8 mouse cellular contexts compared by ENCODE assay signal in the genomic region with DNA sequence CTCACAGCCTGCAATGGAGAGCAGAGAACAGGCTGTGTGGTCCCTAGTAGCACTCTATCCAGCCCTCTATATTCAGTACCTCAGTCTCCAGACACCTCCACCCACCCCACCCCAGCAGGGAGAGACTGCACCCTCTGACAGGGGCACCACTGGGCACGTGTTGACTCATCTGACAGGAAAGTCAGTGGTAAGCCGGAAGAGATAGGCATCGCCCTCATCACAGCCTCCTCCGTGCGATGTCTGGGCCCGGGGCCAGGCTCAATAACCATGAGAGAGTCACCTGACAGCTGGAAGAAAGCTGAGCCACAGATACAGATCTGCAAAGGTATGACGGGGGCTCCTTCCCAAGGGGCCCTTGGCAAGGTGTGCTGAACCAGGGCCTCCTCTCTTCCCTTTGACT. TPM values are rescaled to one million over a fixed set of nuclear protein-coding genes. Genes with fewer than 3 reads are reported as not detected.
DNase-seq lines count a peak whose midpoint lies in the region; ATAC-seq and TF ChIP-seq lines count a peak whose summit lies in the region.

No protein-coding gene starts in this region.

- H3K36me3 ChIP-seq in embryonic facial prominence, embryonic 15.5 days = no peaks in the 10 kb centered on the region
- no peaks in the 10 kb centered on the region for H3K36me3 ChIP-seq in stomach, postnatal 0 days (ENCODE audit: control insufficient read depth, insufficient read depth, low read length)
- H3K36me3 ChIP-seq in midbrain, embryonic 16.5 days (ENCODE audit: control insufficient read depth, insufficient read depth, low read length) = no peaks in the 10 kb centered on the region

- WGBS in embryonic facial prominence, embryonic 15.5 days = 65% methylated on average over 7 of the region's 7 CpGs
- WGBS in lung, adult 2 months = 23% methylated on average over 7 of the region's 7 CpGs
- 41% methylated on average over 7 of the region's 7 CpGs for WGBS in stomach, postnatal 0 days
- 90% methylated on average over 7 of the region's 7 CpGs for WGBS in midbrain, embryonic 16.5 days

- H3K4me3 ChIP-seq in embryonic facial prominence, embryonic 15.5 days (replicated peaks) = no peak overlapping the region
- no peak overlapping the region for H3K4me3 ChIP-seq in lung, adult 2 months (replicated peaks; ENCODE audit: extremely low read depth, low read depth, low read length)
- no peak overlapping the region for H3K4me3 ChIP-seq in stomach, postnatal 0 days (ENCODE audit: low read depth, low read length)
- H3K4me3 ChIP-seq in midbrain, embryonic 16.5 days (ENCODE audit: low read depth, low read length) = no peak overlapping the region

- no peaks in the 10 kb centered on the region for H3K27me3 ChIP-seq in embryonic facial prominence, embryonic 15.5 days
- no peaks in the 10 kb centered on the region for H3K27me3 ChIP-seq in stomach, postnatal 0 days (ENCODE audit: control insufficient read depth, insufficient read depth, low read length)
- 0 out of 2 replicates have a peak, but pooled peaks cover 3% of the 10 kb centered on the region for H3K27me3 ChIP-seq in midbrain, embryonic 16.5 days (ENCODE audit: control insufficient read depth, insufficient read depth, low read depth, low read length)

- H3K9me3 ChIP-seq in embryonic facial prominence, embryonic 15.5 days (replicated peaks) = no peaks in the 10 kb centered on the region
- H3K9me3 ChIP-seq in stomach, postnatal 0 days (ENCODE audit: control insufficient read depth, low read length) = no peaks in the 10 kb centered on the region
- H3K9me3 ChIP-seq in midbrain, embryonic 16.5 days (replicated peaks; ENCODE audit: control insufficient read depth, low read length, poor library complexity, severe bottlenecking) = no peaks in the 10 kb centered on the region; the same call in 1 of the 2 replicates

- peak; percentile 62; the same call in 1 of the 2 replicates for ATAC-seq in embryonic facial prominence, embryonic 15.5 days (ENCODE audit: insufficient number of reproducible peaks, low FRiP score, low TSS enrichment, low read depth)
- peak; percentile 45 for ATAC-seq in stomach, postnatal 0 days (ENCODE audit: low FRiP score, low TSS enrichment)
- no peak for ATAC-seq in midbrain, embryonic 16.5 days

- DNase-seq in heart, adult 11 months = peak; percentile 94
- no peak for DNase-seq in heart, postnatal 25 days (ENCODE audit: low spot score)
- DNase-seq in lung, adult 2 months = peak; percentile 46
- DNase-seq in stomach, postnatal 0 days (ENCODE audit: low spot score) = no peak
- no peak for DNase-seq in adrenal gland, postnatal 4 days (ENCODE audit: low spot score in 2 of 2)
- DNase-seq in embryo, embryonic 10.5 days (ENCODE audit: low spot score) = no peak

- no peak for TF ChIP-seq CTCF in lung, adult 2 months (IDR thresholded peaks at IDR 0.05; ENCODE audit: insufficient read depth, low read length)
- no peak for TF ChIP-seq CTCF in stomach, postnatal 0 days (IDR thresholded peaks at IDR 0.05; ENCODE audit: low read depth)

- no peak overlapping the region for H3K27ac ChIP-seq in embryonic facial prominence, embryonic 15.5 days (replicated peaks)
- H3K27ac ChIP-seq in stomach, postnatal 0 days (replicated peaks) = peak overlapping the region; percentile 49
- no peak overlapping the region for H3K27ac ChIP-seq in midbrain, embryonic 16.5 days (ENCODE audit: low read length)

- H3K4me2 ChIP-seq in embryonic facial prominence, embryonic 15.5 days (replicated peaks) = no peak overlapping the region
- no peak overlapping the region for H3K4me2 ChIP-seq in stomach, postnatal 0 days (replicated peaks; ENCODE audit: low read depth)
- H3K4me2 ChIP-seq in midbrain, embryonic 16.5 days (ENCODE audit: low read length) = no peak overlapping the region

- no peak overlapping the region for H3K9ac ChIP-seq in embryonic facial prominence, embryonic 15.5 days
- H3K9ac ChIP-seq in stomach, postnatal 0 days (ENCODE audit: low read length) = no peak overlapping the region
- no peak overlapping the region for H3K9ac ChIP-seq in midbrain, embryonic 16.5 days (ENCODE audit: low read depth, low read length)

- peaks cover 39% of the 10 kb centered on the region for H3K4me1 ChIP-seq in embryonic facial prominence, embryonic 15.5 days
- peaks cover 7% of the 10 kb centered on the region; the same call in 1 of the 2 replicates for H3K4me1 ChIP-seq in lung, adult 2 months (ENCODE audit: control insufficient read depth, insufficient read depth, low read length)
- peaks cover 6% of the 10 kb centered on the region; the same call in 1 of the 2 replicates for H3K4me1 ChIP-seq in stomach, postnatal 0 days (replicated peaks; ENCODE audit: control insufficient read depth, insufficient read depth)
- peaks cover 5% of the 10 kb centered on the region for H3K4me1 ChIP-seq in midbrain, embryonic 16.5 days (ENCODE audit: control insufficient read depth, insufficient read depth, low read length)

- no peak for TF ChIP-seq EP300 in stomach, postnatal 0 days (optimal IDR thresholded peaks at IDR 0.05)

- intact Hi-C loops in heart, postnatal 25 days (cut with DNase I) = no loop called here

- TF ChIP-seq POLR2A in lung, adult 2 months (IDR thresholded peaks at IDR 0.05; ENCODE audit: borderline replicate concordance, extremely low read depth, low read depth, low read length) = no peak

RNA-seq across cellular contexts. Expression of gene Il6ra, which starts 40.8 kb away (rescaled TPM):
- 1 to 10 TPM; 3.8 to 5.0 TPM for total RNA-seq in heart, postnatal 25 days (2021)
- 3.4 and 3.6 TPM in 2 replicates for polyA plus RNA-seq in embryonic facial prominence, embryonic 15.5 days (2015; fragmentation: Nextera tagmentation; extraction: Ambion mirVana)
- polyA plus RNA-seq in lung, adult 2 months (2012; rRNA removed) = 19.8 and 22.6 TPM in 2 replicates
- polyA plus RNA-seq in stomach, postnatal 0 days (2015; fragmentation: Nextera tagmentation; extraction: Ambion mirVana) = 4.3 and 4.5 TPM in 2 replicates
- polyA plus RNA-seq in midbrain, embryonic 16.5 days (2015; fragmentation: Nextera tagmentation; extraction: Ambion mirVana) = 0.75 and 0.78 TPM in 2 replicates
- 1 to 10 TPM; 3.7 to 6.4 TPM for total RNA-seq in adrenal gland, postnatal 4 days (2021)

RNA-seq across cellular contexts. Expression of gene She, which starts 41.0 kb away (rescaled TPM):
- 10 to 100 TPM; 12.1 to 14.7 TPM for total RNA-seq in heart, postnatal 25 days (2021)
- 3.5 and 4.0 TPM in 2 replicates for polyA plus RNA-seq in embryonic facial prominence, embryonic 15.5 days (2015; fragmentation: Nextera tagmentation; extraction: Ambion mirVana)
- polyA plus RNA-seq in lung, adult 2 months (2012; rRNA removed) = 15.1 and 16.3 TPM in 2 replicates
- 1.4 and 1.5 TPM in 2 replicates for polyA plus RNA-seq in stomach, postnatal 0 days (2015; fragmentation: Nextera tagmentation; extraction: Ambion mirVana)
- polyA plus RNA-seq in midbrain, embryonic 16.5 days (2015; fragmentation: Nextera tagmentation; extraction: Ambion mirVana) = 1.3 and 1.4 TPM in 2 replicates
- 10 to 100 TPM; 16.2 to 16.9 TPM for total RNA-seq in adrenal gland, postnatal 4 days (2021)

Comparison
In these comparisons a context has a peak if more than half of its experiments do, and no peak if none do; other contexts are left out.
1. DNase-seq: peak in heart, adult 11 months (single experiment) and lung, adult 2 months (single experiment); none in heart, postnatal 25 days (single experiment), stomach, postnatal 0 days (single experiment), adrenal gland, postnatal 4 days (0 of 2) and embryo, embryonic 10.5 days (single experiment).